Mouse (Mus musculus): ENCODE measurements at regions not wholly inside any gene's neighbourhood (a gene's known extent, or its start where the extent isn't known, plus 50 kb on each side); places are given as distances from the start of the nearest gene placed in this dataset.
A peak's percentile ranks its signal among the peaks of the same experiment; 100 is the strongest.

DNA sequence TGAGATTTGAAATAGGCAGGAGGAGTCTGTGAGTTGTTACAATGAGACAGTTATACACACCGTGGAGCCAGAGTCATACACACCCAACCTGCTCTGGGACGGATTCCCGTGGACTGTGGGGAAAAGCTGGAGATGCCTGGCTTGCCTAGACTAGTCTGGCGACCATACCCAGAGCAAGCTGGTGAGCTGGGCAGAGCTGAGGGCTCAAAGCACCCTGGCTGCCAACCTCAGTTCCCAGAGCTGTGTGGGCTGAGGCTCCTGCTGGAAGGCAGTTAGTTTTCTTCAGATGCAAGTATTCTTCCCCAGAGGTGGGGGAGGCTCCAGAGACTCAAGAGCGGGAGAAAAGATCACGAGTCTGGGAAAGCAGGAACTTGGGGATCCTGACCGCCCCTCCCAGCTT, 247.9 kb upstream of the Stt3b start:
- TF ChIP-seq EP300 (IDR thresholded peaks at IDR 0.05) (no peak), CTCF (IDR thresholded peaks at IDR 0.05) (no peak)
- 85% methylated on average over 7 of the region's 7 CpGs for WGBS
- Histone ChIP-seq H3K36me3 (ENCODE audit: insufficient read depth, low read length) (no peaks in the 10 kb centered on the region), H3K9ac (replicated peaks; ENCODE audit: low read depth) (no peak overlapping the region), H3K4me2 (replicated peaks; ENCODE audit: low read depth, low read length) (no peak overlapping the region), H3K9me3 (ENCODE audit: low read length) (no peaks in the 10 kb centered on the region), H3K4me3 (ENCODE audit: low read depth, low read length) (no peak overlapping the region), H3K27me3 (replicated peaks; ENCODE audit: insufficient read depth, low read length) (no peaks in the 10 kb centered on the region), H3K4me1 (ENCODE audit: insufficient read depth, low read depth, low read length) (no peaks in the 10 kb centered on the region), H3K27ac (ENCODE audit: low read length) (no peak overlapping the region)
- no peak for DNase-seq (ENCODE audit: low spot score)
- ATAC-seq = no peak

DNA sequence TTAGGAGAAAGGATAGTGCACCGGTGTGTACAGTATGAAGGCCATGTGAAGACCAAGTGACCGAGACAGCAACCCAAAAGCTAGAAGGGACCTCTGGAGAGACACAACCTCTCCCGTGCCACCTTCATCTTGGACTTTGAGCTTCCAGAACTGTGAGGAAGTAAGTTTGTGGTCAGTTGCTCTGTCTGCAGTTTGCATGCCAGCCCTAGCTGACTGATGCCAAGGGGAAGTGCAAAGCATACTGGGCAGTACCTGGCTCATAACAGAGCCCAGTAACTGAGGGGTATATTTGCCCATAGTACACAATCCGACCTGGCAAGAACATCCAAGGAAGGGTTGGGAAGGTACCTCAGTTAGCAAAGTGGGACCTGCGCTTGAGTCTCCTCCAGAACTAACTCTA, 249.3 kb upstream of the Stt3b start:
- no peak for TF ChIP-seq CTCF (IDR thresholded peaks at IDR 0.05)
- TF ChIP-seq EP300 (IDR thresholded peaks at IDR 0.05) = no peak
- H3K9me3 ChIP-seq (ENCODE audit: low read length) = no peaks in the 10 kb centered on the region

DNA sequence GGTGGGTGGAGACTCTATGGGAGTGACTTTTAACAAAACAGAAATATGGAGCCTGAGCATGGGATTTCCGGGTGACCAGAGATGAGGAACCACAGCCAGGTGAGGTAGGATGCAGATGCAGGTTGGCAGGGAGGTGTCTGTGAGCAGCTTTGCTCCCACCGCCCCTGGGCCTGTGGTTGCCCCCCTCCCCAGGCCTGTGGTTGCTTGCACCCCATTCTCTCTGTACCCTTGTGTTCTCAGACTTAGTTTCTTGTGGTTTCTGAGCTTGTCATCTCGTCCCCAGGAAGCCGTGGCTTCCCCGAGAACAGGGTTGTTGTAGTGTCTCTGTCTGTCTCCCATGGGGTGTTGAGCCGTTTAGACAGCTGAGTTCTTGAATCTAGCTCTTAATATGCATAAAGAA, 251.0 kb upstream of the Stt3b start:
- no peaks in the 10 kb centered on the region for H3K36me3 ChIP-seq (ENCODE audit: insufficient read depth, low read length)
- WGBS = 82% methylated on average over 6 of the region's 6 CpGs

More for the DNA sequence above, 249.3 kb upstream of the Stt3b start:
- Histone ChIP-seq H3K27me3 (replicated peaks; ENCODE audit: insufficient read depth, low read length) (no peaks in the 10 kb centered on the region), H3K4me2 (replicated peaks; ENCODE audit: low read depth, low read length) (no peak overlapping the region), H3K36me3 (ENCODE audit: insufficient read depth, low read length) (no peaks in the 10 kb centered on the region), H3K27ac (ENCODE audit: low read length) (no peak overlapping the region), H3K4me3 (ENCODE audit: low read depth, low read length) (no peak overlapping the region), H3K9ac (replicated peaks; ENCODE audit: low read depth) (no peak overlapping the region), H3K4me1 (ENCODE audit: insufficient read depth, low read depth, low read length) (no peaks in the 10 kb centered on the region)
- no peak for ATAC-seq
- WGBS = over 99% methylated on average over 5 of the region's 5 CpGs
- no peak for DNase-seq (ENCODE audit: low spot score)

DNA sequence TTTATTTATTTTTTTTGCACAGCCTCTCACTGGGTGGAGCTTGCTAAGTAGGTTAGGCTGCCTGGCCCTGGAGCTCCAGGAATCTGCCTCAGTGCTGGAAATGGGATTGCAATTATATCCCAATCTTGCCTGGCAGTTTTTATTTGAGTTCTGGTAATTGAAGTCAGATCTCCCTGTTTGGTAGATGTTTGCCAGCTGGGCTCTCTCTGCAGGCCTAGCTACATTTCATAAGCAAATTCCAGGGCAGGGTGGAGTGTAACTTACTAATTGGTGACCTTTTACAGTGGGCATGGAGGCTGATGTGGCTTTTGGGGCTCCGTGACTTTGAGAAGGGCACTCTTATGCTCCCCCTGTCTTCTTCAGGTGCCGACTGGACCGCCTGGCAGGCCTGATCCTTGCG, 252.6 kb upstream of the Stt3b start:
- Histone ChIP-seq H3K36me3 (ENCODE audit: insufficient read depth, low read length) (no peaks in the 10 kb centered on the region), H3K4me3 (ENCODE audit: low read depth, low read length) (no peak overlapping the region), H3K9ac (replicated peaks; ENCODE audit: low read depth) (no peak overlapping the region), H3K4me2 (replicated peaks; ENCODE audit: low read depth, low read length) (no peak overlapping the region), H3K27me3 (replicated peaks; ENCODE audit: insufficient read depth, low read length) (no peaks in the 10 kb centered on the region), H3K27ac (ENCODE audit: low read length) (no peak overlapping the region), H3K9me3 (ENCODE audit: low read length) (no peaks in the 10 kb centered on the region), H3K4me1 (ENCODE audit: insufficient read depth, low read depth, low read length) (no peaks in the 10 kb centered on the region)
- no peak for ATAC-seq
- 57% methylated on average over 4 of the region's 4 CpGs for WGBS
- TF ChIP-seq EP300 (IDR thresholded peaks at IDR 0.05) = no peak
- TF ChIP-seq CTCF (IDR thresholded peaks at IDR 0.05) = no peak
- DNase-seq (ENCODE audit: low spot score) = peak; percentile 52

More for the DNA sequence above, 251.0 kb upstream of the Stt3b start:
- no peaks in the 10 kb centered on the region for H3K27me3 ChIP-seq (replicated peaks; ENCODE audit: insufficient read depth, low read length)
- no peak for DNase-seq (ENCODE audit: low spot score)
- H3K4me1 ChIP-seq (ENCODE audit: insufficient read depth, low read depth, low read length) = no peaks in the 10 kb centered on the region
- TF ChIP-seq CTCF (IDR thresholded peaks at IDR 0.05) = no peak
- no peak for TF ChIP-seq EP300 (IDR thresholded peaks at IDR 0.05)
- no peak overlapping the region for H3K9ac ChIP-seq (replicated peaks; ENCODE audit: low read depth)
- H3K27ac ChIP-seq (ENCODE audit: low read length) = no peak overlapping the region
- no peak overlapping the region for H3K4me2 ChIP-seq (replicated peaks; ENCODE audit: low read depth, low read length)
- no peak overlapping the region for H3K4me3 ChIP-seq (ENCODE audit: low read depth, low read length)
- no peak for ATAC-seq
- H3K9me3 ChIP-seq (ENCODE audit: low read length) = no peaks in the 10 kb centered on the region

DNA sequence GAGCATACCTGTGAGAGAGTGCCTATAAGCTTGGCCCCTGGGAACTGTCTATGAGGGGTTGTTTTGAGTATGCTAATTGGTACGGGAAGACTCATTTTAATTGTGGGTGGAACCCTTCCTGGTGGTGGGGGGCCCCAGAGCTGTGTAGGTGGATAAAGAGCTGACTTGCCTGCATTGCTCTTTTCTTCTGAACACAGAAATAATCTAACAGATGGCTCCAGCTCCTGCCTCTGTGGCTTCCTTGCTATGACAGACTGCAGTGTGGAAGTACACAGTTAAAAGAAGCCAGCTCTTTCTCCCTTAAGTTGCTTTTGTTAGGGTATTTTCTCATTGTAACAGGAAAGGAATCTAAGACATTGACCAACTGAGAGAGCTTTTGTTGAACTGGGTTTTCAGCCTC, 254.1 kb upstream of the Stt3b start:
- Histone ChIP-seq H3K4me3 (ENCODE audit: low read depth, low read length) (no peak overlapping the region), H3K9ac (replicated peaks; ENCODE audit: low read depth) (no peak overlapping the region), H3K4me1 (ENCODE audit: insufficient read depth, low read depth, low read length) (no peaks in the 10 kb centered on the region), H3K36me3 (ENCODE audit: insufficient read depth, low read length) (no peaks in the 10 kb centered on the region), H3K27me3 (replicated peaks; ENCODE audit: insufficient read depth, low read length) (no peaks in the 10 kb centered on the region), H3K9me3 (ENCODE audit: low read length) (no peaks in the 10 kb centered on the region), H3K4me2 (replicated peaks; ENCODE audit: low read depth, low read length) (no peak overlapping the region), H3K27ac (ENCODE audit: low read length) (no peak overlapping the region)
- WGBS = 78% methylated on average over 1 of the region's 1 CpGs
- no peak for DNase-seq (ENCODE audit: low spot score)
- ATAC-seq = no peak
- TF ChIP-seq EP300 (IDR thresholded peaks at IDR 0.05) (no peak), CTCF (IDR thresholded peaks at IDR 0.05) (no peak)

DNA sequence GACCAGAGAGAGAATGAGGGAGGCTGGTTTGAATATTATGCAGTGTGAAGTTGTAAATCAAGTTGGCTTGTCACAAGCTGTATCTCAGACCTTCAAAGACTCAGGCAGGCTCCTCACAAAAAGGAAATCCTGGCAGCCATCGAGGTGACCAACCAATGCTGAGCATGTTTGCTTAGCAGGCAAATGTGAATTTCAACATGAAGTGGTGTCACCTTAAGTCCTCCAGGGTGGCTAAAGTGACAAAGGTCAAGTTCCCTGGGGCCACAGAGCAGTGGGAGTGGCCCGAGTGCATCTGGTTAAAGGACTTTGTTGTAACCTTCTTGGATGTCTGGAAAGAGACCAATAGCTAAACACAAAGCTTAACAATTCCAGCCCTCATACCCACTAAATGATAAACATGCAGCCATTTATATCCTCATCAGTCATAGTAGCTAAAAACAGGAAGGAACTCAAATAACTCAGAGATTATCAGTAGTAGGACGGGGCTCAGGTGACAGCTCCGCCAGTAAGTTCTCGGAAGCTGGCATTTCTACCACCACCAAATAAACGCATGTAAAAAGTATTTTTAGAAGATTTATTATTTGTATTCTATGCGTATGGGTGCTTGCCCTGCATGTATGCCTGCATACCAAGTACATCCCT, 258.6 kb upstream of the Stt3b start:
- H3K27ac ChIP-seq (ENCODE audit: low read length) = no peak overlapping the region
- no peaks in the 10 kb centered on the region for H3K27me3 ChIP-seq (replicated peaks; ENCODE audit: insufficient read depth, low read length)
- 32% methylated on average over 7 of the region's 7 CpGs for WGBS
- H3K4me3 ChIP-seq (ENCODE audit: low read depth, low read length) = no peak overlapping the region
- ATAC-seq = peak; percentile 25; the same call in 1 of the 2 replicates
- no peaks in the 10 kb centered on the region for H3K4me1 ChIP-seq (ENCODE audit: insufficient read depth, low read depth, low read length)
- no peak overlapping the region for H3K9ac ChIP-seq (replicated peaks; ENCODE audit: low read depth)
- H3K36me3 ChIP-seq (ENCODE audit: insufficient read depth, low read length) = no peaks in the 10 kb centered on the region
- no peaks in the 10 kb centered on the region for H3K9me3 ChIP-seq (ENCODE audit: low read length)
- DNase-seq (ENCODE audit: low spot score) = peak; percentile 18
- no peak overlapping the region for H3K4me2 ChIP-seq (replicated peaks; ENCODE audit: low read depth, low read length)
- TF ChIP-seq CTCF (IDR thresholded peaks at IDR 0.05) (no peak), EP300 (IDR thresholded peaks at IDR 0.05) (0 out of 2 replicates have a peak, but pooled peaks have one; percentile 22)

DNA sequence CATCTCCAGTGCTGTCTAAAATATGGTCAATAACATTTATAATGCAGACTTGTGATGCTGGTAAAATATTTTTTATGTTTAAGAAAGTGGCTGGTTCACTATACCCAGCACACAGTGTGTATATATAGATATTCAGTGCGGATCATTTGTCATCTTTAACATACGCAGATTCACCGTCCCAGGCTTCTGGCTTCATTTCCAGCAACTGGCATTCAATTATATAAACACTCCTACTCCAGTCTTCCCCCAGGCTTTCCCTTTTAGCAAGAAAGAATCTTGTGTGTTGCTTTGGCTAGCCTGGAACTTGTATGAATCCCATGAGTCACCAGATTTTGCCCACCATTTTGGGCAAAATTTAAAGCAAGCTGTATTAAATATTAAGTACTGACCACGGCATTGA, 260.8 kb upstream of the Stt3b start:
- Histone ChIP-seq H3K9ac (replicated peaks; ENCODE audit: low read depth) (no peak overlapping the region), H3K4me1 (ENCODE audit: insufficient read depth, low read depth, low read length) (no peaks in the 10 kb centered on the region), H3K4me2 (replicated peaks; ENCODE audit: low read depth, low read length) (no peak overlapping the region), H3K36me3 (ENCODE audit: insufficient read depth, low read length) (no peaks in the 10 kb centered on the region), H3K4me3 (ENCODE audit: low read depth, low read length) (no peak overlapping the region), H3K27me3 (replicated peaks; ENCODE audit: insufficient read depth, low read length) (no peaks in the 10 kb centered on the region), H3K9me3 (ENCODE audit: low read length) (no peaks in the 10 kb centered on the region), H3K27ac (ENCODE audit: low read length) (no peak overlapping the region)
- ATAC-seq (no peak), DNase-seq (ENCODE audit: low spot score) (no peak)
- no peak for TF ChIP-seq EP300 (IDR thresholded peaks at IDR 0.05)
- WGBS = 71% methylated on average over 4 of the region's 4 CpGs

Measured in lung, postnatal 0 days (tissue).